Mouse (Mus musculus) limb, embryonic 11.5 days (tissue): Measurements from ENCODE around the gene Sptb. TPM values are rescaled to one million over a fixed set of nuclear protein-coding genes. Genes with fewer than 3 reads are reported as not detected.

Source experiments
- ATAC-seq: fragments of 200-750 bp; cut with Nextera tagmentation; 2 replicates; pipeline ENCODE4 v1.8.0; 2017; ENCODE audit warnings: low read depth; ENCODE audit not compliant: insufficient number of reproducible peaks, low FRiP score, low TSS enrichment
- DNase-seq: peaks from one replicate; pipeline ENCODE4 v3.0.0-alpha.2; 2015; ENCODE audit warnings: low spot score
- H3K27ac ChIP-seq: fragments of 300-500 bp; sonication (generic); replicated peaks from 2 replicates; pipeline ENCODE4 v1.5.1; 2014; ENCODE audit warnings: low read depth, mild to moderate bottlenecking, low read length
- H3K27me3 ChIP-seq: fragments of 300-500 bp; sonication (generic); 2 replicates; pipeline ENCODE4 v1.6.1; 2014; ENCODE audit warnings: mild to moderate bottlenecking, low read length, mixed read lengths; ENCODE audit not compliant: control insufficient read depth, insufficient read depth
- H3K36me3 ChIP-seq: fragments of 300-500 bp; sonication (generic); 2 replicates; pipeline ENCODE4 v1.6.1; 2014; ENCODE audit warnings: mild to moderate bottlenecking, low read length, moderate library complexity, mixed read lengths; ENCODE audit not compliant: control insufficient read depth, insufficient read depth
- H3K4me1 ChIP-seq: fragments of 300-500 bp; sonication (generic); 2 replicates; pipeline ENCODE4 v1.6.1; 2014; ENCODE audit warnings: low read length, mixed read lengths; ENCODE audit not compliant: control insufficient read depth, insufficient read depth
- H3K4me2 ChIP-seq: fragments of 300-500 bp; sonication (generic); 2 replicates; pipeline ENCODE4 v1.6.1; 2014; ENCODE audit warnings: low read depth, mild to moderate bottlenecking, moderate library complexity; ENCODE audit not compliant: severe bottlenecking
- H3K4me3 ChIP-seq: fragments of 300-500 bp; sonication (generic); 2 replicates; pipeline ENCODE4 v1.5.1; 2014; ENCODE audit warnings: low read depth, low read length
- H3K9ac ChIP-seq: fragments of 300-500 bp; sonication (generic); 2 replicates; pipeline ENCODE4 v1.6.1; 2014; ENCODE audit warnings: mild to moderate bottlenecking, low read length
- H3K9me3 ChIP-seq: fragments of 300-500 bp; sonication (generic); 2 replicates; pipeline ENCODE4 v1.6.1; 2016; ENCODE audit warnings: low read length; ENCODE audit not compliant: control insufficient read depth
- WGBS: fragments of 180-500 bp; shearing (Covaris S2); extraction: QIAGEN DNeasy Blood & Tissue Kit; methylation state at CpG from one replicate; pipeline ENCODE4 v1.1.7; 2014; 5-methylcytosine and 5-hydroxymethylcytosine counted together
- polyA plus RNA-seq: library from polyadenylated mRNA; unstranded; fragments of >200 nt; fragmentation: Nextera tagmentation; extraction: Ambion mirVana; gene quantifications from 2 replicates; pipeline ENCODE4 v1.2.1, GENCODE M21; 2014

Gene Sptb
- polyA plus RNA-seq, 1 experiment from 2014 or later: 2.7 TPM

- DNase-seq (no peak), ATAC-seq (no peak)
- Histone ChIP-seq H3K27ac (no peak overlapping the region), H3K27me3 (no peaks in the 10 kb centered on the region), H3K4me1 (no peaks in the 10 kb centered on the region), H3K9me3 (no peaks in the 10 kb centered on the region), H3K4me3 (no peak overlapping the region), H3K9ac (no peak overlapping the region), H3K36me3 (no peaks in the 10 kb centered on the region), H3K4me2 (no peak overlapping the region)
- WGBS: 90% methylated on average over 11 of the region's 11 CpGs
These were observed 102.1 kb downstream of the Sptb start for GRCm38 (mm10) chr12:76608241-76608640.

DNA sequence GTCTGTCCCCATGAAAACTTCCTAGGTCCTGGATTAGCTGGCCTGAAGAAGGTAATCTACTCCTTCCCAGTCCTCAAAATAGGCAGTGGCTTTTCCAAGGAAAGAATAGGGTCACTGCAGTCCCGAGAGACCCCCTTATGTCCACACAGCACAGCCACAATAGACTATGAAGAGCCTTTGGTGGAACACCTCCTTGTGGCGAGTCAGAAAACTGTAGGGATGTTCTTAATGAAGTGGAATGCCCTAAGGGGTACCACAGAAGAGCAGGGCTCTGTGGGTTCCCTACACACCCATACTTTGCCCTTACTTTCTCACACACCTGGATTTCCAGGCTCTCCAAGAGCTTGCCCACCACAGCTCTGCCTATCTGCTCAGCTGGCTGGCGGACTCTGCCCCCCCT is 104.5 kb downstream of the Sptb start:
- Histone ChIP-seq H3K4me2 (no peak overlapping the region), H3K27me3 (no peaks in the 10 kb centered on the region), H3K4me3 (no peak overlapping the region), H3K36me3 (no peaks in the 10 kb centered on the region), H3K27ac (no peak overlapping the region), H3K4me1 (no peaks in the 10 kb centered on the region), H3K9ac (no peak overlapping the region), H3K9me3 (no peaks in the 10 kb centered on the region)
- no peak for DNase-seq
- WGBS: 52% methylated on average over 3 of the region's 3 CpGs
- ATAC-seq: no peak

DNA sequence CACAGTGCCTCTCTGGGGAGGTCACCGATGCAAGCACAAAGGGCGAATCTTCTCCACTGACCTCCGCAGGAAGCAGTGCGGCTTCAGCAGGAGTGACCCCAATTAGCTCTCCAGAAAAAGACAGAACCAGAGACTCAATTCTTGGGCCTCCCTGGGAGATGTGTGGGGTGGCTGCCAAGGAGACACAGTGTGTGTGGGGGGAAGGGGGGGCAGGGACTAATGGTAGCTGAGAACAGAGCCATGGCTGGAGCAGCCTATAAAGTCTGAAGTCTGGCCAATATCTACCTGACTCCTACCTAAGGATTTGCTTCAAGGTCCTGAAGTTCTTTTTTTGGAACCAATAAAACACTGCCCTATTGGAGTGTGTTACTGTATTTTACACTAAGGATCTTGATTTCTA is 105.8 kb downstream of the Sptb start:
- Histone ChIP-seq H3K36me3 (no peaks in the 10 kb centered on the region), H3K9ac (no peak overlapping the region), H3K27ac (no peak overlapping the region), H3K4me2 (no peak overlapping the region), H3K4me3 (no peak overlapping the region), H3K4me1 (no peaks in the 10 kb centered on the region), H3K27me3 (no peaks in the 10 kb centered on the region), H3K9me3 (no peaks in the 10 kb centered on the region)
- ATAC-seq: no peak
- no peak for DNase-seq
- 64% methylated on average over 4 of the region's 4 CpGs for WGBS

DNA sequence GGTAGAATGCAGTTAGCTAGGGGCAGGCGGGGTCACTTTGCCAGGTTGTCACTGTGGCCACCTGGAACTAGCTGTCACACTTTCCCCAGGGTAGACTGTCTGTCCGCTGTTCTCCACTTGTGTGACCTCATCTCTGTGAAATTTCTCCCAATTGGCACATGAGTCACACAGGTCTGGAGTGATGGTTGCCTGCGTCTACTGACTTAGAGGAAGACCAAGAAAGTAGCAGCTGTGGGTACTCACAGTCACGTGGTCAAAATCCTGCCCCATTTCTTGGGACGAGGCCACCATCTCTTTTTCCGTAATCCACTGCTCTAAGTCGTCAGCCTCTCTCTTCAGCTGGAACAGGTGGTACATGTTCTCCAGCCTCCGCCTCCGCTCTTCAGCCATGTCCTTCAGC is 106.6 kb downstream of the Sptb start:
- H3K27me3 ChIP-seq: no peaks in the 10 kb centered on the region
- 87% methylated on average over 9 of the region's 9 CpGs for WGBS
- DNase-seq (no peak), ATAC-seq (no peak)
- H3K9me3 ChIP-seq: no peaks in the 10 kb centered on the region
- H3K27ac ChIP-seq: no peak overlapping the region
- H3K9ac ChIP-seq: no peak overlapping the region
- no peaks in the 10 kb centered on the region for H3K4me1 ChIP-seq
- H3K36me3 ChIP-seq: no peaks in the 10 kb centered on the region
- no peak overlapping the region for H3K4me3 ChIP-seq
- H3K4me2 ChIP-seq: no peak overlapping the region

DNA sequence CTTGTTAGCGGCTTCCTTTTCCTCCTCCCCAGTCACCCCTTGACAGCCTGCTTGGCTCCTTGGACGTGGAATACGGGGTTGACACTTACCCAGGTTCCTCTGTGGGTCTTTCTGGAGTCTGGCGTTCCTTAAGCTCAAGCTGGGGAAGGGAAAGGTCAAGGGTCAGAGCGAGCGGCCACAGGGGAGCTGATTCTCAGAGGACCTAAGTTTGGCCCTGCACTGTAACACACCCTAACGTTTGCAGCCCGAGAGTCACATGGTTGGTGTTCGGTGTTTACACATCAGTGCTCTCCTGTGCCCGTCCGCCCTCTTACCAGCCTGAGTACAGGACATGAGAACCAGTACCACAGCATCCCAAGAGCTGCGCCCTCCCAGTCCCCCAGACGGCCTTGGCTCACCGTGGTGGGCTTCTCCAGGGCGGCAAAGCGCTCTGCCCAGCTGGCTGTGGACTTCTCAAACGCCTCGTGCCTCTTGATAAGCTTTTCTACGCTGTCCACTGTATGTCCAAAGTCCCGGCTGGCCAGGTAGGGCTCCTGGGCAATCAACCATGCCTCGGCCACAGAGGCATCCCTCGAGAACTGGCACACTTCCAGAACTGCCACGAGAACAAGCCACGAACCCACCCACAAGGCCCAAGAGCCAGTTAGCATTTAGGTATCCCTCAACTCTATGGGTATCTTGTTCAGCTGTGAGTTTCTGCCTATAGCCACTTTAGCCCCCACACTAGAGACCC is 112.0 kb downstream of the Sptb start:
- no peak overlapping the region for H3K4me2 ChIP-seq
- ATAC-seq: no peak
- DNase-seq: no peak
- no peak overlapping the region for H3K27ac ChIP-seq
- WGBS: 76% methylated on average over 24 of the region's 24 CpGs
- no peaks in the 10 kb centered on the region for H3K36me3 ChIP-seq
- no peak overlapping the region for H3K4me3 ChIP-seq
- no peaks in the 10 kb centered on the region for H3K27me3 ChIP-seq
- no peak overlapping the region for H3K9ac ChIP-seq
- no peaks in the 10 kb centered on the region for H3K9me3 ChIP-seq
- no peaks in the 10 kb centered on the region for H3K4me1 ChIP-seq

DNA sequence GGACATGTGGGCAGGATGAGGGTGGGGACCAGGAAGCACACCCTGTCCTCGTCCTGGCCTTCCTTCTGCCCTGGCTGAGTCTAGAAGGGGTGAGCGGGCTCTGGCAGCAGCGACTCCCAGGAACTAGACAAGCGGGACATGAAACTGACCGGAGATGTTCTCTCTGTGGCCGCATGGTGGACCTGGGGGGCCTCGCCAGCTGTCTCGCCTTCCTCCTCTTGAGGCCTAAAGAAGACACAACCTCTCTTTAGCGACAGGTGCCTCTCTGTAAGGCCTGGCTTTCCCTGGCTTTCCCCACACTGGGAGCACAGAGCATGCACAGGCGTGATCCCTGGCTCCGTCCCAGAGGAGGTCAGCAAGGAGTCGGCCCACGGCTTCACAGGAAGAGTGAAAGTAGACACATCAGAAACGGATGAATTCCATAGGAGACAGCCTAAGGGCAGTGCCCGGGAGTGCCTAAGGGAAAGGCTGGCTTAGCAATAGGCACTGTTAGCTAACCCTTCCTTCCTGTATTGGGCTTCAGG is 112.7 kb downstream of the Sptb start:
- DNase-seq: no peak
- Histone ChIP-seq H3K4me2 (no peak overlapping the region), H3K36me3 (no peaks in the 10 kb centered on the region), H3K9me3 (no peaks in the 10 kb centered on the region), H3K4me1 (no peaks in the 10 kb centered on the region), H3K27ac (no peak overlapping the region), H3K27me3 (no peaks in the 10 kb centered on the region), H3K9ac (no peak overlapping the region), H3K4me3 (no peak overlapping the region)
- 79% methylated on average over 15 of the region's 15 CpGs for WGBS
- no peak for ATAC-seq

GRCm38 (mm10) chr12:76596292-76597023 is 113.9 kb downstream of the Sptb start:
- WGBS: 57% methylated on average over 15 of the region's 15 CpGs
- Histone ChIP-seq H3K4me3 (no peak overlapping the region), H3K9ac (no peak overlapping the region), H3K9me3 (no peaks in the 10 kb centered on the region), H3K27me3 (no peaks in the 10 kb centered on the region), H3K4me2 (no peak overlapping the region), H3K36me3 (no peaks in the 10 kb centered on the region), H3K4me1 (no peaks in the 10 kb centered on the region), H3K27ac (no peak overlapping the region)
- DNase-seq (peak; percentile 76), ATAC-seq (no peak)

- H3K9me3 ChIP-seq: no peaks in the 10 kb centered on the region
- H3K36me3 ChIP-seq: no peaks in the 10 kb centered on the region
- ATAC-seq (no peak), DNase-seq (no peak)
- no peak overlapping the region for H3K27ac ChIP-seq
- H3K4me3 ChIP-seq: no peak overlapping the region
- H3K9ac ChIP-seq: no peak overlapping the region
- WGBS: 88% methylated on average over 2 of the region's 2 CpGs
- H3K27me3 ChIP-seq: no peaks in the 10 kb centered on the region
- H3K4me1 ChIP-seq: no peaks in the 10 kb centered on the region
- H3K4me2 ChIP-seq: no peak overlapping the region
These were observed 114.5 kb downstream of the Sptb start for GRCm38 (mm10) chr12:76595830-76596229.
